Mouse (Mus musculus) skeletal muscle tissue, adult 2 months (tissue): Measurements from ENCODE around the gene Cav2.

ENCODE experiments used
- DNase-seq: peaks from one replicate; pipeline ENCODE4 v3.0.0-alpha.2; 2012; ENCODE audit warnings: low read depth, low spot score

Gene Cav2

DNA sequence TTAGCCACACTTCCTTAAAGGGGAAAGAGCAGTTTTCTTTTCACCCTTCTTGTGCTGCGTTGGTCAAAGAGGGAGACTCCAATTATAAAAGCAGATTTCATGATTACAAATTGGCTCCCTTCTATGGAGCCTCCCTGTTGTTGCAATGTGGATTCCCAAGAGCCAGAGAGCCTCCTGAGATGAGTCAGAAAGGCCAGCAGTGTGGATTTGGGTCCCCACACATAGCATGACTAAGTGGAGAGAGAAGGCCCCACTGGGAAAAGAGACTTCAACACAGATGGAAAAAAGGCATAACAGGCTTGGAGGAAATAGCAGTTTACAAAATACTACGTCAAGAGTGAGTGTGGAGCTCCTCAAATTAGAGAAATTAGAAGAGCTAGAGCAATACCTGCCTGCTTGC is 28.3 kb downstream of the Cav2 start:
- peak; percentile 68 for DNase-seq

DNA sequence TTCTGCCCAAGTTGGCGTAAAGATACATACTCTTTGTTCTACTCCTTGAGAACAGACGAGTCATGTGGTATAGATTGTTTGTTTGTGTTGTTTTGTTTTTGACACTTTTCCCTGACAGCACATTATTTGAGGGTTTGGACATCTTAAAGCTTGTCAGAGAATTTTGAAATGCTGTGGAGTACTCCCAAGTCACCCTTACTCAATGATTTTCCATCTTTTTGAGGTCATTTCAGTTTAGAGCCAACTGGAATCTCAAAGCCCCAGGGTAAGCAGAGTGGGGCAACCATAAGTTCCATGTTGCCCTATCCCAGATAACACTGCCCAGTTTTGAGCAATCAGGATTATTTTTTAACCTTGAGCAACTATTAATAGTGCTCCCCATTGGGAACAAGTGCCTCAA is 33.3 kb downstream of the Cav2 start:
- peak; percentile 25 for DNase-seq

DNA sequence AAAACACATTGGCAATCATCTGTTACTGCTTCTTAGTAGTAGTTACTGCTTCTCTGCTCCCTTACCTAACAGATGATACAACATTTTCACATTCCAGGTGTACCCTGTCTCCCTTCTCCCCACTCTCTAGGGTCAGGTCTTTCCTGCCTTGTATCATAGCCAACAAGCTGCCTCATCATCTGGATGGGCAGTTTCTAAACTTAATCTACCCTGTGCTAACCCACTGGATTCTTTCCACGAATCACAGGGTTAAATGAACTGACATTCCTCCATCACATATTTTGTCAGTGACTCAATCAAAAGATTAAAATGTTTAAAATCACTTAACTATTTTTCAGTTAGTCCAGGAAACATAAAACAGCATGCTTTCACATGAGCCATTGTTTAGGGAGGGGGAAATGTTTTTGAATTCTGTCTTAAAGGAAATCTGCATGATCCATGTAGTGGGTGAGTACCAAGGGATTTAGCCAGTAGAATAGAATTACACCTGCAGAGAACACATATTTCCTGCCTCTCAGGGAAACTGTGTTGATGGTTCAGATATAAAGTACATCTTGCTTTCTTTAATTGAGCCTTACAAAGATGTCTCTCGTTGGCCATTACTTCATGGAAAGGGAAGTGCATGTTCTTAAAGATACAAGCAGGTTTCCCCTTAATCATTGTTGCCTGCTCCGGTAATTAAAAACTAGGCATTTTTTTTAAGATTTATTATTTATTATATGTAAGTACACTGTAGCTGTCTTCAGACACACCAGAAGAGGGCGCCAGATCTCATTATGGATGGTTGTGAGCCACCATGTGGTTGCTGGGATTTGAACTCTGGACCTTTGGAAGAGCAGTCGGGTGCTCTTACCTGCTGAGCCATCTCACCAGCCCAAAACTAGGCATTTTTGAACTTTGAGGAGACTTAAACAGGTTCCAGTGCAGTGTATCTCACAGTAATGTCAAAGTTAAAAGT is 34.0 kb downstream of the Cav2 start:
- DNase-seq, result peak; percentile 34

DNA sequence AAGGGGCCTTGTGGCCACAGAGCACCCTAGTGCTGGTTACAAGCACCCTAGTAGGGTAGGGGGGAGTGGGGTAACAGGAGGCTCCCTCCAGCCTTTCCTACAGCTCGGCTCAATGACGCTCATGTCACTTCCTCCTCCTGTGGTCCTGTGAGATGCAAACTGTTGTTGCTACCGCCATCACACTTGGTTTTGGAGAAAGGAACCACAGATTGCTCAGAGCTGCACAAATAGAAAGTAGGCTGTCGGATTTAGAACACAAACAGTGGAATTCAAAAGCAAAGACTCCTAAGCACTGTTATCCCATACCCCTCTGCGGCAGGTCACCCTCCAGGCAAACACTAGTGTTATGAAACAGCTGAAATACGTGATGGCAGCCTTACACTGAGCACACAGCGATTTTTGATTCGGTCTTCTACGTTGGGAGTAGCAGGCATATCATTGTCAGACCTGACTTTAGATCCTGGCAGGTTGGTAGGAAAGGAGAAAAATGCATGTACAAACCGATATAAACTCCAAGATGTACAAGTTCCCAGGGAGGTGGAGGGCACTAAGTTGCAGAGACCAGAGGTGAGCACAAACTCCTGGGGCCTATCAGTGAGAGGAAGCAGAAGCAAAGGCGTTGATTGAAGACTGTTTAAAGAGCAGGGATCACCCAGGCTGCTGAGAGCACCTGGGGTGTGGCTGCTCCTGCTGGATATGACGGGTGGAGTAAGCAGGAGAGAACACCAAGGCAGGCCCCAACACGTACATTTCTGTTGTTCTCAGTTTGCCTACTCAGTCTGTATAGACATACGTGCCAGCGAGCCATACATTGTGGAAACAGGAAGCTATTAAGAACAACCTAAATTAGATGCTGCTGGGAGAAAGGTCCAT is 35.5 kb downstream of the Cav2 start:
- DNase-seq, result no peak

DNA sequence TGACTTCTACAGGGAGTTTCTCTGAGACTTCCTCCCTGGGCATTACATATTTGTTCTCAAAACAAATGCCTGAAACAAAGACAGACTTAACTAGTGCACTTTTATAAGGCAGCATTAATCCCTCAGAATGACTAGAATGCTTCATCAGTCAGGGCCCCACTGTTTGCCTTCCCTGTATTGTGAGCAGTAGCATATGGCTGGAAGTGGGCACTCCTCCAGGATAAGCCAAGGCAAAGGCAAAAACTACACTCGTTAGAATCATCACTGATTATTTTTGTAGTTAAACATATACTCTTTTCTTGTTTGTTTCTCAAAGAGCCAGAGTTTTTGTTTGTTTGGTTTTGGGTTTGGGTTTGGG is 36.2 kb downstream of the Cav2 start:
- no peak for DNase-seq

DNA sequence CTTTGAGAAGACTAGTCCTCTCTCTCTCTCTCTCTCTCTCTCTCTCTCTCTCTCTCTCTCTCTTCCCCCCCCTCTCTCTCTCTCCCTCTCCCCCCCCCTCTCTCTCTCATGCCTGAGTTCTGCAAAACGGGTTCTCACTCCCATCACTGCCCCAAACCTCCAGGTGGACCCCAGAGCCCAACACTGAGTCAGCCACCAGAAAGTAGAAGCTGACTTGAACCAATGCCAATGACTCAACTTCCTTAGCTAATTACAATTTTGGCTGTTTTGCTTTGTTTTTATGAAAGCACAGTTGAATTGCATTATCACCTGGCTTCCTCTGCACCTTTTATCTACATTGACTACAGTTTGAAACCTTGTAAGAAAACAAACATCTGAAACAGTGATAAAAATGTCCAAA is 37.0 kb downstream of the Cav2 start:
- DNase-seq, result peak; percentile 21

DNA sequence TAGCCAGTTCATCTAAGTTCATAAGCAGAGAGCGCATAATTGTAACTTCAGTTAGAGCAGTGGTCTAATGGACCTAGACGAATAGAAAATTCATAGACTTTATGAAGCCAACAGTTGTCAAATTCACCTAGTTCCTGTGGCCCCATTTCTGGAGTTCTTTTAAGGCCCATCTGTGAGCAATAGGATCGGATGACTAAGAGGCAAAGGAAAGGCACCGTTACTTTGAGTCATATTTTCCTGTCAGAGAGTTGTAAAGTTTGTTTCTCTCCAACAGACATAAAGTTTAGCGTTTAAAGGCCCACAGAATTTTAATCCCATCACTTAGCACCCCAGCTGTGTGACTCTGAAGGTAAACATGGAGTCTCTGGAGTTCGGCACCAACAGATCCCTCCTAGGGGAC is 41.0 kb downstream of the Cav2 start:
- no peak for DNase-seq

DNA sequence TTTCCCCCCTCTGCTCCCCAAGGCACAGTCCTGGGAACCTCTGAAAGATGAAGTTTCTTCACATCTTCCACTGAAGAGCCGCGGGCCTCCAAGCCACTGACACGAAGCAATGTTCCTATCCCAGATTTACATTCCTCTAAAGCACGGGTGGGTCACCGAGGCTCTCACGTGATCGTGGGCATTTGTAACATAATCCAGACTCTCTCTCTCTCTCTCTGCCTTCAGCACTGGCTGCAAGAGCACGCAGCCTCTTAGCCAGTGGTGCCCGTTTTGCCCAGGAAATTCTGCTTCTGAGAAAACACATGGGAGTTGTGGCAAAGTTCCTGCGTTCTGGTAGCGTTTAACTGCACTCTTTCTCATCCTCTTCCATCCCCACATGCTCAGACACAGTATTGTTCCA is 46.2 kb downstream of the Cav2 start:
- no peak for DNase-seq

DNA sequence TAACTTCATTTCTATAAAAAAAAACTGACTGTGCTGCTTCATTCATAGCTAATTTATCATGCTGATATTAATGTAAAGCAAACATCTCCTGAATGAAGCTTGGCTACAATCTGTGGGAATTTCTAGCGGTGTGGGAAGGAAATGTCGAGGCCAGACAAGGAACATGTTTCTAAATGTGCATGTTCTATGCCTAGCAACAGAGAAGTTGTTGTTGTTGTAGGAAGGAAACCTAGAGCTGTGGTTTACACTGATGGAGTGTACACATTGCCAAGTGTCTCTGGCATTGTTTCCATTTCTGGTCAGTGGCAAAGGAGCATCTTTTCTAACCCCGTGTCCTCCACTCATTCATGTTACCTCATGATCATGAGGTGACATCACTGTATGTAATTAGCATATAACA is 48.8 kb downstream of the Cav2 start:
- DNase-seq, result no peak

DNA sequence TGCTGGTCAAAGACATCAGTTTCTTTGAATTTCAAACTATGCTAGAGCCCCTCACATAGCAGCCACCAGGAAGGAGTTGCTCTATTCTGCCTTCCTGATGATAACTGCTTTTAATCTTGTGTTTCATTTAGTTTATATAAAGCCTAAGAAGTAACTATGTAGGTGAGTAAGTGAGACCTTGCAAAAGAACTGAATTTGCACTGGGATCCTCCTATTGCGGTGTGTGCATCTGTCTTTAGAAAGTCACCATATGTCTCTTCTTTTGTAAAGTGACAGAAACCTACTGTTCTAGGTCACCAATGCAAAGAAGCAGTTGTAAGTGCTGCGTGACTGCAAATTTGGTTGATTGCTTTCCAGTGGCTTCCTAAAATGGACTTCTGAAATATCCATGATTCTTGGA is 56.7 kb downstream of the Cav2 start:
- no peak for DNase-seq
